Mouse (Mus musculus) myocyte (in vitro differentiated cells): ENCODE measurements around the gene Irf6. TPM values are rescaled to one million over a fixed set of nuclear protein-coding genes. Genes with fewer than 3 reads are reported as not detected.
A peak's percentile ranks its signal among the peaks of the same experiment; 100 is the strongest.

Experiments used
- H3K27me3 ChIP-seq: one replicate; pipeline ENCODE4 v1.6.1; 2011; ENCODE audit not compliant: control insufficient read depth, insufficient read depth, insufficient read length
- H3K36me3 ChIP-seq: one replicate; pipeline ENCODE4 v1.6.1; 2011; ENCODE audit not compliant: control insufficient read depth, insufficient read depth
- H3K4me2 ChIP-seq: one replicate; pipeline ENCODE4 v1.6.1; 2011; ENCODE audit warnings: low read depth, control low read depth
- H3K4me3 ChIP-seq: one replicate; pipeline ENCODE4 v1.5.1; 2011; ENCODE audit warnings: mild to moderate bottlenecking, control low read depth, moderate library complexity
- H3K79me2 ChIP-seq: one replicate; pipeline ENCODE4 v1.6.1; 2011; ENCODE audit not compliant: control insufficient read depth, insufficient read depth
- H3ac ChIP-seq: one replicate; pipeline ENCODE4 v1.6.1; 2011; ENCODE audit not compliant: control insufficient read depth, insufficient read length
- CEBPB ChIP-seq: IDR thresholded peaks from 2 replicates; pipeline ENCODE4 v1.6.1; 2011; ENCODE audit warnings: mild to moderate bottlenecking, moderate library complexity; ENCODE audit not compliant: poor library complexity, insufficient read depth, severe bottlenecking
- E2F4 ChIP-seq: IDR thresholded peaks from one replicate; pipeline ENCODE4 v1.6.1; 2011; ENCODE audit warnings: mild to moderate bottlenecking, control low read depth, moderate library complexity; ENCODE audit not compliant: insufficient read depth
- MAX ChIP-seq: IDR thresholded peaks from one replicate; pipeline ENCODE4 v1.6.1; 2011; ENCODE audit warnings: low read depth, mild to moderate bottlenecking, control low read depth
- MYOD1 ChIP-seq, 3 experiments: IDR thresholded peaks; one replicate each; pipeline ENCODE4 v1.6.1; 2011; ENCODE audit warnings: control low read depth in 2 of 3, low read depth in 2 of 3, mild to moderate bottlenecking in 2 of 3, moderate library complexity in 1 of 3; ENCODE audit not compliant: insufficient read length in 2 of 3, control insufficient read depth in 1 of 3
- MYOG ChIP-seq, 3 experiments: IDR thresholded peaks; one replicate each; pipeline ENCODE4 v1.6.1; 2011; ENCODE audit warnings: control low read depth in 2 of 3, low read depth in 2 of 3, mild to moderate bottlenecking in 2 of 3; ENCODE audit not compliant: insufficient read length in 2 of 3, control insufficient read depth in 1 of 3, insufficient read depth in 1 of 3
- POLR2A ChIP-seq: IDR thresholded peaks from one replicate; pipeline ENCODE4 v1.6.1; 2011; ENCODE audit warnings: low read depth, mild to moderate bottlenecking, control low read depth, moderate library complexity; ENCODE audit not compliant: insufficient read length
- POLR2AphosphoS2 ChIP-seq: IDR thresholded peaks from one replicate; pipeline ENCODE4 v1.6.1; 2011; ENCODE audit warnings: low read depth, control low read depth; ENCODE audit not compliant: insufficient read length
- REST ChIP-seq: IDR thresholded peaks from one replicate; pipeline ENCODE4 v1.6.1; 2011; ENCODE audit warnings: mild to moderate bottlenecking, control low read depth, moderate library complexity; ENCODE audit not compliant: insufficient read depth, insufficient read length
- SRF ChIP-seq: IDR thresholded peaks from one replicate; pipeline ENCODE4 v1.6.1; 2011; ENCODE audit warnings: low read depth; ENCODE audit not compliant: control insufficient read depth, insufficient read length
- TCF12 ChIP-seq: IDR thresholded peaks from one replicate; pipeline ENCODE4 v1.6.1; 2011; ENCODE audit warnings: mild to moderate bottlenecking, control low read depth; ENCODE audit not compliant: poor library complexity, insufficient read depth, severe bottlenecking
- TCF3 ChIP-seq: IDR thresholded peaks from one replicate; pipeline ENCODE4 v1.6.1; 2011; ENCODE audit warnings: low read depth, control low read depth; ENCODE audit not compliant: insufficient read length
- USF1 ChIP-seq: IDR thresholded peaks from one replicate; pipeline ENCODE4 v1.6.1; 2011; ENCODE audit warnings: low read depth, mild to moderate bottlenecking, control low read depth, moderate library complexity
- polyA plus RNA-seq: library from polyadenylated mRNA; unstranded; fragments of >200 nt; fragmentation: generic; extraction: Trizol; gene quantifications from one replicate; pipeline ENCODE4 v1.2.1, GENCODE M21; 2012; ENCODE audit warnings: missing spikeins

Irf6 gene
- polyA plus RNA-seq, 1 experiment: 0.73 TPM

- Histone ChIP-seq H3K4me3 (no peak overlapping the region), H3K4me2 (no peak overlapping the region), H3K36me3 (no peaks in the 10 kb centered on the region), H3K79me2 (no peaks in the 10 kb centered on the region), H3K27me3 (peaks cover 8% of the 10 kb centered on the region), H3ac (no peak overlapping the region)
- TF ChIP-seq SRF: no peak
- no peak for TF ChIP-seq E2F4
- no peak for TF ChIP-seq CEBPB
- TF ChIP-seq TCF12: no peak
- no peak for TF ChIP-seq MYOG (IDR thresholded peaks at IDR 0.05; ENCODE audit: control insufficient read depth in 1 of 3, insufficient read depth in 1 of 3, insufficient read length in 2 of 3, low read depth in 2 of 3)
- no peak for TF ChIP-seq POLR2A
- no peak for TF ChIP-seq MAX
- TF ChIP-seq TCF3: no peak
- no peak for TF ChIP-seq POLR2AphosphoS2
- TF ChIP-seq REST: no peak
- TF ChIP-seq USF1: no peak
- no peak for TF ChIP-seq MYOD1 (IDR thresholded peaks at IDR 0.05; ENCODE audit: control insufficient read depth in 1 of 3, insufficient read length in 2 of 3, low read depth in 2 of 3)
Observed at GRCm38 (mm10) chr1:193149231-193149630, 3.7 kb upstream of the Irf6 start.

DNA sequence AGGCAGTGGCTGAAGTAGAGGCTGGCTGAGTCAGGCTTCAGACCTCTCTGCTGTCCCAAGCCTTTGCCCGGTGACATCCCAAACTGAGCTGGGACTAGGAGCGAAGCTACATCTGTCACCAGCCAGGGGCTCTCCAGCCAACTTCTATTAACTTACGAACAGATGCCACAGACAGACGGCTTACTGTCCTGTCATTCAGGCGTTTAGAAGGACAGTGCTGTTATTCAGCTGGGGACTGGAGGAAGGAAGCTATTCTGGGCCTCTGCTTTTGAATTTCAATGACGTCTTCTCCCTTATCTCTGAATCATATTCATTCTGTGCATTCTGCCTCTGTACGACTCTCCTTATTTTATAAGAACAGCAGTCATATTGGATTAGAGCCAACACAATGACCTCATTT lies 1.8 kb upstream of the Irf6 start:
- TF ChIP-seq TCF12 (no peak), MYOD1 (IDR thresholded peaks at IDR 0.05; ENCODE audit: control insufficient read depth in 1 of 3, insufficient read length in 2 of 3, low read depth in 2 of 3) (peak in 1 of 3 experiments; percentile 7)
- Histone ChIP-seq H3K36me3 (no peaks in the 10 kb centered on the region), H3K4me3 (no peak overlapping the region), H3K27me3 (no peaks in the 10 kb centered on the region), H3K4me2 (peak overlapping the region; percentile 27), H3ac (no peak overlapping the region), H3K79me2 (no peaks in the 10 kb centered on the region)

DNA sequence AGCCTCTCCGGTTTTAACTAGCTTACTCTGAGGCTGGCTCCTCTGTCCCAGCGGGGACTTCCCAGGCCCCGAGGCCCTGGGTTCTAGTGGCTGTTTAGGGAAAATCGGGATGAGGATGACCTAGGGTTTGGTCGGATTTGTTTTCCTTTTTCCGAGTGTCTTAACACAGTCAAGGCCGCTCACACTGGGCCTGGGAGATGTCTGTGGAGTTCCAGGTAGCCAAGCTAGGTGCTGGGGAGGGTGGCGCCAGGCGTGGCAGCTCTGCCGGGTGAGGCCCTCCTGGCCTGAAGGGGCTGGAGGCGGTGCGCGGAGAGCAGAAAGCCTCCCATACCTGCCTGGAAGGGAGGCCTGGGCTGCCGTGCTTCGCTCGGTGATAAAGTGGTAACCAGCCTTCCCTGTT lies 650 bp downstream of the Irf6 start:
- Histone ChIP-seq H3K36me3 (no peaks in the 10 kb centered on the region), H3K27me3 (no peaks in the 10 kb centered on the region), H3K79me2 (no peaks in the 10 kb centered on the region), H3ac (no peak overlapping the region), H3K4me3 (no peak overlapping the region), H3K4me2 (no peak overlapping the region)
- TF ChIP-seq CEBPB: no peak
- no peak for TF ChIP-seq TCF12

- no peak overlapping the region for H3ac ChIP-seq
- no peak overlapping the region for H3K4me3 ChIP-seq
- H3K36me3 ChIP-seq: no peaks in the 10 kb centered on the region
- no peaks in the 10 kb centered on the region for H3K27me3 ChIP-seq
- no peaks in the 10 kb centered on the region for H3K79me2 ChIP-seq
- peak overlapping the region; percentile 60 for H3K4me2 ChIP-seq
- TF ChIP-seq USF1 (no peak), POLR2AphosphoS2 (no peak), MYOG (IDR thresholded peaks at IDR 0.05; ENCODE audit: control insufficient read depth in 1 of 3, insufficient read depth in 1 of 3, insufficient read length in 2 of 3, low read depth in 2 of 3) (no peak), TCF12 (no peak), POLR2A (no peak), E2F4 (no peak), TCF3 (no peak), CEBPB (no peak), MAX (no peak)
Observed at GRCm38 (mm10) chr1:193156316-193157110, 3.6 kb downstream of the Irf6 start.

GRCm38 (mm10) chr1:193157111-193157492 lies 4.2 kb downstream of the Irf6 start:
- Histone ChIP-seq H3K4me2 (peak overlapping the region; percentile 60), H3K4me3 (no peak overlapping the region), H3K79me2 (no peaks in the 10 kb centered on the region), H3K27me3 (no peaks in the 10 kb centered on the region), H3ac (no peak overlapping the region), H3K36me3 (no peaks in the 10 kb centered on the region)
- TF ChIP-seq POLR2AphosphoS2 (no peak), CEBPB (no peak), TCF12 (no peak), MAX (no peak), MYOG (IDR thresholded peaks at IDR 0.05; ENCODE audit: control insufficient read depth in 1 of 3, insufficient read depth in 1 of 3, insufficient read length in 2 of 3, low read depth in 2 of 3) (no peak), USF1 (no peak), E2F4 (no peak), POLR2A (no peak), TCF3 (no peak), SRF (no peak), REST (no peak)
